Mouse (Mus musculus) spleen, adult 2 months (tissue): ENCODE measurements at regions not wholly inside any gene's neighbourhood (a gene's known extent, or its start where the extent isn't known, plus 50 kb on each side); places are given as distances from the start of the nearest gene placed in this dataset.
A peak's percentile ranks its signal among the peaks of the same experiment; 100 is the strongest.

Experiments
- DNase-seq, 2 experiments: peaks; one replicate each; pipeline versions ENCODE4 v3.0.0 to v3.0.0-alpha.2; 2012 to 2021; ENCODE audit warnings: low spot score in 2 of 2, low read depth in 1 of 2
- H3K27ac ChIP-seq: fragments of 200-500 bp; 2 replicates; pipeline ENCODE4 v1.5.1; 2012; ENCODE audit warnings: low read length, inconsistent platforms; ENCODE audit not compliant: insufficient read depth
- H3K27me3 ChIP-seq: fragments of 200-500 bp; 2 replicates; pipeline ENCODE4 v1.6.1; 2012; ENCODE audit warnings: mild to moderate bottlenecking, moderate library complexity, low read length, inconsistent platforms; ENCODE audit not compliant: control insufficient read depth, insufficient read depth
- H3K36me3 ChIP-seq: fragments of 200-500 bp; 2 replicates; pipeline ENCODE4 v1.6.1; 2012; ENCODE audit warnings: mild to moderate bottlenecking, low read length, inconsistent platforms; ENCODE audit not compliant: control insufficient read depth, insufficient read depth
- H3K4me1 ChIP-seq: fragments of 200-500 bp; 2 replicates; pipeline ENCODE4 v1.6.1; 2011; ENCODE audit warnings: inconsistent platforms; ENCODE audit not compliant: control insufficient read depth, insufficient read depth, insufficient read length
- H3K4me3 ChIP-seq: fragments of 200-500 bp; 2 replicates; pipeline ENCODE4 v1.5.1; 2011; ENCODE audit warnings: mild to moderate bottlenecking, inconsistent platforms; ENCODE audit not compliant: insufficient read depth, insufficient read length; ENCODE audit errors: extremely low read depth
- CTCF ChIP-seq: fragments of 200-500 bp; IDR thresholded peaks from 2 replicates; pipeline ENCODE4 v1.5.1; 2011; ENCODE audit warnings: mild to moderate bottlenecking, inconsistent platforms; ENCODE audit not compliant: insufficient read depth, insufficient read length, insufficient replicate concordance; ENCODE audit errors: extremely low read depth
- POLR2A ChIP-seq: fragments of 200-500 bp; IDR thresholded peaks from 2 replicates; pipeline ENCODE4 v1.6.1; 2011; ENCODE audit warnings: low read depth, low read length, inconsistent platforms
- WGBS: fragments of 180-500 bp; shearing (Covaris S2); methylation state at CpG from one replicate; pipeline ENCODE4 v1.1.7; 2018; 5-methylcytosine and 5-hydroxymethylcytosine counted together

- peak in 1 of 2 experiments; percentile 17 for DNase-seq
- H3K4me1 ChIP-seq: peaks cover 3% of the 10 kb centered on the region
- H3K4me3 ChIP-seq: no peak overlapping the region
- H3K27ac ChIP-seq: no peak overlapping the region
- H3K27me3 ChIP-seq: no peaks in the 10 kb centered on the region
- H3K36me3 ChIP-seq: no peaks in the 10 kb centered on the region
- TF ChIP-seq POLR2A (no peak), CTCF (no peak)
- WGBS: 18% methylated on average over 8 of the region's 8 CpGs
These were observed 446.1 kb upstream of the Adgrl2 start for GRCm38 (mm10) chr3:149436420-149436819.

- 93% methylated on average over 10 of the region's 10 CpGs for WGBS
- no peak for DNase-seq
These were observed 441.4 kb upstream of the Adgrl2 start for GRCm38 (mm10) chr3:149431795-149432194.

DNA sequence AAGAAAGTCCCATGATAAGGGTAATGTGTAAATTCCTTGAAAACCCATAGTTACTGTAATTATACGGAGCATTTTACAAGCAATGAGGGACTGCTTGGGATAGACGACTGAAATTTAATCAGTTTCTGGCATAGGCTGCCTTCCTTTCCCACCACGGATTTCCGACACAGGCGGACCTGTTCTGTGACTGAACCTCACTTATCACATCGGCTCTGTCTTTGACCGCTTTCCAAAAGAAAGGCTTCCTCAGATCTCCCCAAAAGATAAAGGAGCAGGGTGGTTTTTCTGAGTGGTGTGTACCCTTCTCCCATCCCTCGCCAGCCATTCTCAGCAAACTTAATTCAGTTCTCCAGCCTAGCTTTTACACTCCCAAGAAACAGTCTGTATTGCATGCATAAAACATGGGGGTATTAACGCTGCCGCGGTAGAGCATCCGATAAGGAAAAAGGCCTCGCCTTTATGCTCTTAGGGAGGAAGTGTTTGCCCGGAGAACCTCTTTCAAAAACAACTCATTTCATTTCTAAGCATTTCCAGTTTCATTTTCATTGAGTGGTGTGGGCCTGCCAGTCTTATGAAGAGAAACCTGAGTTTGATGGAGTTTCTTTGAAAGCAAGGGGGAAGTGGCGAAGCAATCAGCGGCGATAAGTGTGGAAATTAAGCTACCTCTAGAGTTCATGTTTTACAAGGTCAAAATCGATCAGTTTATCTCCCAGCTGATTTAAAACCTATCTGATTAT is 435.8 kb upstream of the Adgrl2 start:
- no peak for DNase-seq
- WGBS: 36% methylated on average over 18 of the region's 18 CpGs
- Histone ChIP-seq H3K4me1 (no peaks in the 10 kb centered on the region), H3K4me3 (no peak overlapping the region), H3K27ac (no peak overlapping the region), H3K27me3 (no peaks in the 10 kb centered on the region), H3K36me3 (no peaks in the 10 kb centered on the region)
- TF ChIP-seq CTCF: no peak
- TF ChIP-seq POLR2A: no peak

More at GRCm38 (mm10) chr3:149431795-149432194, 441.4 kb upstream of the Adgrl2 start:
- Histone ChIP-seq H3K27ac (no peak overlapping the region), H3K27me3 (no peaks in the 10 kb centered on the region), H3K36me3 (no peaks in the 10 kb centered on the region), H3K4me1 (peaks cover under 1% of the 10 kb centered on the region; the same call in 1 of the 2 replicates), H3K4me3 (no peak overlapping the region)
- TF ChIP-seq CTCF (no peak), POLR2A (no peak)

- 90% methylated on average over 1 of the region's 1 CpGs for WGBS
- Histone ChIP-seq H3K36me3 (no peaks in the 10 kb centered on the region), H3K27ac (no peak overlapping the region), H3K4me3 (no peak overlapping the region), H3K27me3 (no peaks in the 10 kb centered on the region), H3K4me1 (no peaks in the 10 kb centered on the region)
- TF ChIP-seq CTCF (no peak), POLR2A (no peak)
- no peak for DNase-seq
These were observed 434.0 kb upstream of the Adgrl2 start for GRCm38 (mm10) chr3:149424306-149424705.

GRCm38 (mm10) chr3:149423491-149423890 is 433.1 kb upstream of the Adgrl2 start:
- TF ChIP-seq CTCF (no peak), POLR2A (no peak)
- no peak overlapping the region for H3K27ac ChIP-seq
- whole genome bisulfite sequencing: 47% methylated on average over 9 of the region's 9 CpGs

GRCm38 (mm10) chr3:149415081-149415480 is 424.7 kb upstream of the Adgrl2 start:
- H3K27ac ChIP-seq: no peak overlapping the region
- H3K4me3 ChIP-seq: no peak overlapping the region
- 76% methylated on average over 4 of the region's 4 CpGs for WGBS
- H3K4me1 ChIP-seq: no peaks in the 10 kb centered on the region
- no peak for DNase-seq
- no peak for TF ChIP-seq POLR2A
- no peak for TF ChIP-seq CTCF
- no peaks in the 10 kb centered on the region for H3K36me3 ChIP-seq
- H3K27me3 ChIP-seq: no peaks in the 10 kb centered on the region

More at GRCm38 (mm10) chr3:149423491-149423890, 433.1 kb upstream of the Adgrl2 start:
- Histone ChIP-seq H3K4me1 (no peaks in the 10 kb centered on the region), H3K27me3 (no peaks in the 10 kb centered on the region), H3K36me3 (no peaks in the 10 kb centered on the region), H3K4me3 (no peak overlapping the region)
- DNase-seq: no peak

GRCm38 (mm10) chr3:149413114-149413513 is 422.8 kb upstream of the Adgrl2 start:
- no peak overlapping the region for H3K4me3 ChIP-seq
- no peaks in the 10 kb centered on the region for H3K4me1 ChIP-seq
- TF ChIP-seq CTCF: no peak
- no peak for TF ChIP-seq POLR2A
- DNase-seq: no peak
- no peaks in the 10 kb centered on the region for H3K36me3 ChIP-seq
- WGBS: 80% methylated on average over 4 of the region's 4 CpGs
- H3K27me3 ChIP-seq: no peaks in the 10 kb centered on the region
- H3K27ac ChIP-seq: no peak overlapping the region
